Mouse (Mus musculus): Measurements from ENCODE around the gene Foxf2.
A peak's percentile ranks its signal among the peaks of the same experiment; 100 is the strongest.

The Foxf2 gene

DNA sequence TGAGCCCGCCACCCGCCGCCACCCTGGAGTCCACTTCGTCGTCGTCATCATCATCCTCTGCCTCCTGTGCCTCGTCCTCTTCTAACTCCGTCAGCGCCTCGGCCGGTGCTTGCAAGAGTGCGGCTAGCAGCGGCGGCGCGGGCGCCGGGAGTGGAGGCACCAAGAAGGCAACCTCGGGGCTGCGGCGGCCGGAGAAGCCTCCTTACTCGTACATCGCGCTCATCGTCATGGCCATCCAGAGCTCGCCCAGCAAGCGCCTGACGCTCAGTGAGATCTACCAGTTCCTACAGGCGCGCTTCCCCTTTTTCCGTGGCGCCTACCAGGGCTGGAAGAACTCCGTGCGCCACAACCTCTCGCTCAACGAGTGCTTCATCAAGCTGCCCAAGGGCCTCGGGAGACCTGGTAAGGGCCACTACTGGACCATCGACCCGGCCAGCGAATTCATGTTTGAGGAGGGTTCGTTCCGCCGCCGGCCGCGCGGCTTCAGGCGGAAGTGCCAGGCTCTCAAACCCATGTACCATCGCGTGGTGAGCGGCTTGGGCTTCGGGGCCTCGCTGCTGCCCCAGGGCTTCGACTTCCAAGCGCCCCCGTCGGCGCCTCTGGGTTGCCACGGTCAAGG, 676 bp downstream of the Foxf2 start:
- no peak for DNase-seq

DNA sequence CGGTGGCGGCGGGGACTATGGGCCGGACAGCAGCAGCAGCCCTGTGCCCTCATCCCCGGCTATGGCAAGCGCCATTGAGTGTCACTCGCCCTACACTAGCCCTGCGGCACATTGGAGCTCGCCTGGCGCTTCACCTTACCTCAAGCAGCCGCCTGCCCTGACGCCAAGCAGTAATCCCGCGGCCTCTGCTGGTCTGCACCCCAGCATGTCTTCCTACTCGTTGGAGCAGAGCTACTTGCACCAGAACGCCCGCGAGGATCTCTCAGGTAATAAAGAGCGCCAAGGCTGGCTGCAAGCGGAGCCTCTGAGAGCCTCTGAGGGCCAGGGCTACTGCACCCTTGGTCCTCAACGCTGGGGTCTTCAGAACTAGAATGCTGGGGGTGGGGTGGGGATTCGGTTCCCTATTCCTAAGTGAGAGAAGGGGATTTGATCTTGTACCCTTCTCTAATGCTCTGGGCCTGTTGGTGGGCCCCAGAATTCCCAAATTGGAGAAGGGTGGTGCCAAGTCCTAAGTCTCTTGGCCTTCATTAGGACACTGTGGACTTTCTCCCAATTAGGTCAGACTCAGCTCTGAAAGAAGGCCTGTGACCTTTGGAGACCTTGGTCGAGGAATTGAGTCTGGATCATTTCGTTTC, 1.5 kb downstream of the Foxf2 start:
- DNase-seq, result no peak

DNA sequence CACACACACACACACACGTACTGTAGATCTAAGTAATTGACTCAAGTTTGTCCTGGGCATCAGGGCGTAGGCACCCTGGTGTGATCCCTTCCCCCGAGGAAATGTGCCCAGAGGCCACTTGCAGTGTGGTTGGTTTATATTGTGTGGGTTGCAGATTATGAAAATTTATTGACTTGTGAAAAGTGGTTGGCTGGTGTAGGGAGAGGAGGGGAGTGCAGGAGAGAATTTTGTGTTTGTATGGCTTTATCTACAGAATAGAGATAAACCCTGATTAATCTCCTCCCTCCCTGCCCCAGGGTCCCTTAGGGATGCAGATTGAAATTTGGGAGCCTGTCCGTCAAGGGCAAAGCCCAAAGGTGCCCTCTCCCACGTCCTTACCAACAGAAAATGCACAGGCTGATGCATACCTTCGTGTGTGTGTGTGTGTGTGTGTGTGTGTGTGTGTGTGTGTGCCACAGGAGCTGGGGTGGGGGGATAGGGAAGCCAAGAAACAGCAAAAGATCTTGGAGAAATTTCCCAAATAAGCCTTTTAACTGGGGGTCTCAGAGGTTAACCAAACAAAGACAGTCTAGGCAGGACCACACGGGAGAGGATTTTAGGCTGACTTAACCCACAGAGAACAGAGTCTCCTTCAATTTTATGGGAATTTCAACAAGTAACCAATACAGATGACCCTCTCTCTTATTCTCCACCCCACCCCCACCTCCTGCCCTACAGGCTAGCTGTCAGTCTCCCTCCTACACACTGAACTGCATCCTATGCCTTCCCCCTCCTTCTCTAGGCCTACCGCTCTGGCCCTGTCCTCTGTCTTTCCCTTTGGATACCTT, 2.5 kb downstream of the Foxf2 start:
- no peak for DNase-seq

DNA sequence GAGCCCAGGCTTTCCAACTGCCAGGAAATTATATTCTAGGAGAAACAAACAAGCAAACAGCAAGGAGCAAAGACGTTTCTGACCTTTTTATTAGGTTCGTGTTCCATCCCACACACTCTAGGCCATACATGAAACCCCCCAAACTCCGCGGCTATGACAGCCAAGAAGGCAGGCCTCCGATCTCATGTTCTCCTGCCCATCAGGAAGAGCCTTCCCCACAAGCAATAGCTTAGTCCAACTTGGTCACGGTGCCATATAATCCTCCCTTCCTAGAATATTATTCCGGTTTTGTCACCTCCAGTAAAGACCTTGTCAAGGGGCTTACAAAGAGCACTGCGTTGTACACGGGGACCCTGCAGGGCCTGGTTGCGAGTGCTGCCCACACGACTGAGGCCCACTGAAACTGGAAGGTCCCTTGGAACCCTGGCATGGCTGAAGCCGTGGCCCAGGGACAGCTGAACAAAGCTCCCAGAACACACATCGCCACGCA, 3.1 kb downstream of the Foxf2 start:
- DNase-seq, result no peak

DNA sequence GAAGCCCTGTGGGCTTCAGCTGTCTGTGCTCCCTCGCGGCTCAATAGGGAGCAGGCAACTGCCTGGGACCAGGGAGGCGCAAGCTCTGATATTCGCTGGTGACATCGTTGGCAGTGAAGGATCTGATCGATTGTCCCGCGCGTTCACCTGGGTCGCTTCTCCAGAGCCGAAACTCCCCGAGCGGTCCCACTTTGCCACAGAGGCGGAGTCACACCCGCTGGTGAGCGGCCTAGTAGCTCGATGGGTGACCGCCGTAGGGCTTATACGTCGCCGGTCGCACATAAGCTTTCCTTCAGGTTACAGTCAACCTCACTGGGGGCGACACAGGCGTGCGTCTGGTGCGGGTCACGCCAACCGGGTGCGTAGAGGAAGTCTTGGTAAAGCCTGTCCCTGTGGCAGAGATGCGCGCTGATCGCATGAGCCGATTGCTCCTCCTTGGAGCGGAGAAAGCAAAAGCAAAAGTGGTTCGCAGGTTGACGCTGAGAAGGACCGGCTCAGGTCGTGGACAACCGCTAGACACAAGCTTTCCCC, 3.8 kb downstream of the Foxf2 start:
- no peak for DNase-seq

DNA sequence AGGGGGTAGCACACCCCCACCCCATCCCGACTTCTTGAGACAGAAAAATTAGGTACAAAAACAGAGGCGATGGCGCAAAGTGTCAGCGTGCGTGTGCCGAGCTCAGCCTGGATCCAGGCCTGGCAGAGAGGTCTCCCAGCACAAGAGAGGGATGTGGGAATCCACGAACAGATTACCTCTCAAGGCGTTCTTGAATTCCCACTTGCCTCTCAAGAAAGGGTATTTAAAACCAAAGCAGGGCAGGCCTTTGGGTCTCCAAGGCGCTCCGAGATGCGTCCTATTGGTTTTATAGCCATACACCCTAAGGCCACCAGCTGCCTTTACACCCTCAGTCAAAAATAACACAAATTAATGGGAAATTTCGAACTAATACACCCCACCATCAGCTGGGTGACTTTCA, 4.4 kb downstream of the Foxf2 start:
- DNase-seq, result no peak

DNA sequence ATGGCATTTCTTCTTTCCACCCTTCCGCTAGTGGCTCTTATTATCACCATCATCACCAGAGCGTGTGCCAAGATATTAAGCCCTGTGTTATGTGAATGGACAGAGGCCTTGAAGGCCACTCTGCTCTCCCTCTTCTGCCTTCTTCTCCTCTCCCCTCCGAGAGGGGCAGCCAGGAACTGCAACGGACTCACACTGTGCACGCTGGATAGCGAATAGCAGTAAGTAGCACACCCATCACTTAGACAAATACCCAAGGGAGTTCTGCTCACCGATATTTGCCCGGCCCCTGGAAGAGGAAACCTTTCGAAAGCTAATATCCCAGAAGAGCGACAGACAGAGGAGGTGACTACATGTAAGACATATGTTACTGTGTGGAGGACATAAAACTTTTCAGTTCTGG, 4.9 kb downstream of the Foxf2 start:
- no peak for DNase-seq

DNA sequence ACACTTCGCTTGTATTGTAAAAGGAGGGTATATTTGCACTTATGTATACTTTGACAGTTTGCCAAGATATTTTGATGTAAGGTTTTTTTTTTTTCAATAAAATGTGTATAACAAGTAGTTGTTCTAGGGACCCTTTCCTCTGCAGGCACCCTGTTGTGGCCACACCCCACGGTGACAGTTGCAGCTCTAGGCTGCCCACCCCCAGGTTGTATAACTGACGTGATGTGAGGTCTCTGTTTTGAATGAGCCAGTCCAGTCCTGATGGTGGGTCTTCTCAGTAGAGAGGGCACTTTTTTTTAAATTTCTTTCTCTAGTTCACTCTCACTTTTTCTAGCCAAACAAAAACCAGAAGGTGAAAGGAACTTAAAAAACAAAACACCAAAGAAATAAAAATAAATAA, 5.7 kb downstream of the Foxf2 start:
- no peak for DNase-seq

DNA sequence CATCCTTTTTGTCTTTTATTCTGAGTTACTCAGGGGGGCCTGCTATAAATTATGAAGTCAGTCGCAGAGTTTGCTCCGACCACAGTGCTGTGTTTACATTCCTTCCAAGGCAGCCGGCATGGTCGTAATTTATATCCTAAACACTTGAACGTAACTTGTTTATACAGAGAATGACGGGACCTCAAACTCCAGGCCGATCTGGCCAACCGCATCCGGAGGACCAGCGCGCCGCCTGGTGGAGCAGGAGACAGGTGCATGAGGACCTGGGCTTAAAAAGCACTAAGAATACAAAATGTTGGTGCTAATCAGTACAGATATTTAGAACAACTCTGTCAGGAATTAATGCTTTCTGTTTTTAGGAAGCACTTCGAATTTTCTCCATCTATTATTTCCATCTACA, 6.8 kb downstream of the Foxf2 start:
- DNase-seq, result no peak

DNA sequence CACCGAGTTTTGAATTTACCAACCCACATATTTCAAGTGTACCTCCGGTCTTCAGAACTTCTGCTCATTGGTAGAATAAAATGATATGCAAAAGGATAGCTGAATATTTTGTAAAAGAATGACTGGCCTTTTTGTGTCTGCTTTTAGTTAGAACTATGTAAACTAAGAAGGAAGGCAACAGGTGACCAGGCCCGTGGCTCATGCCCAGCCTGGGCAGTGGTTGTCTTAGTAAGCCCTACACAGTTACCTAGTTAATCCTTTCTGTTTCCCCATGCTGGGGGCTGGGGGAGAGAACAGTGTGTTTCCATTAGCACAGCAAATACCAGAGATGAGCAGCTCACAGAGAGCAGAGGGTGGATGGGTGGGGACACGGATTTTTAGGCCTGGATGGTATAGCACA, 7.6 kb downstream of the Foxf2 start:
- no peak for DNase-seq

DNA sequence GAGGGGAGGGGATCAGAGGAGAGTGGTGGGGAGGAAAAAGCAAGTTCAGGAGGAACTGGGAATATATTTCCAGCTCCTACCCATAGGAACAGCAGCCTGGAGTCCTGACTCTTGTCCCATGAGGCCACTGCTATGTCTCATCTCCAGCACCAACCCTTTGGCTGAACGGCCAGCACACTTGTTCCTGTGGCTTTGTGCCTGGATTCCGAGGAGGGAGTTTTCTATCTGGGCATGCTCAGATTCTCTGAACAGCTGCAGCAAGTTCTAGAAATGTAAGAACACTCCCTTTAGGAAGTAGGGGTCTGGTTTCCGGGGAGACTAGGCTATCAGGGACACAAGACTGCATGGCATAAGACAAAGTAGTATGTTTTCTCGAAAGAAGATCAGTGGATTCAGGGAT, 9.9 kb downstream of the Foxf2 start:
- DNase-seq, result no peak

DNA sequence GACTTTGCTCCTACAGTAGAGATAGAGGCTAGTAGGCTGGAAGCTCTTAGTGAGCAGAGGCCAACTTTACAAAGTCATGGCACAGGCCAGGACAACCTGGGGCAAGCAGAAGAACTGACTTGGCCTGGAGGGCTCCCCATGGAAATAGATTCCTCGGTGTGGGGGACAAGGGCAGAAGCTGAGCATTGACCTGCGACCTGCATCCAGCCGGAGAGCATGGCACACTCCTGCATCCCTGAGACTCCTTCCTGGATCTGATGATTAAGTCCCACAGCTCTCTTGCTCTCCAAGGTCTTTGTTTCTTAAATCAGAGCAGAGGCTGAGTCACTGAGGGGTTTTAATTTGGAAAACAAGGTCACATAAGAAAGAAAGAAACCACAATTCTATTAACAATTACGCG, 15.9 kb downstream of the Foxf2 start:
- no peak for DNase-seq

DNA sequence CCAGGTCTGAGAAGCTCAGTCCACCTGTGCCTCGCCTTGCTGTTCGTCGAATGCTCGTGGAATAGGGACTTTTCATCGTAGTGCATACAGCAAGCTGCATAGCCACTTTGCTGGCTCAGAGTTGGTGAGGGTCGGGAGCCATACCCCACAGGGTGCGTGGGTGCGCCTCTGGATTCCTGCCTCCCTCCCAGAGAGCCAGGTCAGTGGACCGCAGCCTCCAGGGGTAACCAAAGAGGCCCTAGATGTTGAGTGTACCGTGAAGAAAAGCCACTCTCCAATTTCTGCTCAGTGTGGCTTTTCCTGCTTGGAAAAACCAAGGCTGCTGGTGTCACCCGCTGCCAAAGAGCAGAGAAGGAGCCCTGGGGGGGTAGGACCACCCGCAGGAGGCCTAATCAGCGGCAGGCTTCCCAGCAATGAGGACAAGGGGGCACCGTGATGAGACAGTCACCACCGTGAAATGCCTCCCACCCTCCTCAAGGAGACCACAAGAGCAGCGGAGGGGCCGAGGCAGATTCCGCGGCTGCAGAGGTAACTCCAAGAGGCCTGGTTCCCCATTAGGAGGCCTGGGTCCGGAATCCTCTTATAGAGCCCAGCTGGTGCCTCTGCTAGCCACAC, 26.6 kb downstream of the Foxf2 start:
- DNase-seq, result no peak

DNA sequence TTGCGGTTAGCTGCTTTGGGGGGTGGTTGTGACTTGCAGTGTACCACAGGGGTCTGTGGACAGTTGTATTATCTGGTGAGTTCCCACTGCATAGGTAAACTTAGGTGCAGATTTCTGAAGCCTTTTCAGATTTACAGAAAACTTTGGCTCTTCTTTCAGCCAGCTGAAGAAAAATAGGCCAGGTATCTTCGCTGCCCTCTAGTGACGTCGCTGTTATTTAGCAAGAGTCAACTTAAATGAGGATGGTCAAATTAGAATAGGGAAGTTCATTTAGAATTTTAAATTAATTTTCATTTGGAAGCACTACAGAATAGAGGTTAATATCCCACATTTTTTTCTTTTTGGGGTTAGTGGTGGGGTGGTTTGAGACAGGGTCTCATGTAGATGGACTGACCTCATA, 30.6 kb downstream of the Foxf2 start:
- DNase-seq, result no peak

DNA sequence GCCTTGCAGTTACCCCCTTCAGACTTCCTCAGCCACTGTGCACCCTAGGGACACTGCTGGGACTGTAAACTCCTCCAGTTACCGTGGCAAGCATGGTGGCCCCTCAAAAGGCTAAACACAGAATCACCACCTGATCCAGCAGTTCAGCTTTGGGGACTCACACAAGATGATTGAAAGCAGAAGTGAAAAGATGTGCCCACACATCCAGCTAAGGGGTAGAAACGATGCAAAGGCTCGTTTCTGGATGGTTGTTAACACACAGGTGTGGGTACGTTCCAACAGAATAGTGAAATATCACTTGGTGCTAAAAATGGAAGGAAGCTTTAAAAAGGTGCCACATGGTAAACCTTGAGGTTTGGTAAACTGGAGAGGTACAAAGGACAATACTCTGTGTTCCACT, 32.6 kb downstream of the Foxf2 start:
- DNase-seq, result no peak

DNA sequence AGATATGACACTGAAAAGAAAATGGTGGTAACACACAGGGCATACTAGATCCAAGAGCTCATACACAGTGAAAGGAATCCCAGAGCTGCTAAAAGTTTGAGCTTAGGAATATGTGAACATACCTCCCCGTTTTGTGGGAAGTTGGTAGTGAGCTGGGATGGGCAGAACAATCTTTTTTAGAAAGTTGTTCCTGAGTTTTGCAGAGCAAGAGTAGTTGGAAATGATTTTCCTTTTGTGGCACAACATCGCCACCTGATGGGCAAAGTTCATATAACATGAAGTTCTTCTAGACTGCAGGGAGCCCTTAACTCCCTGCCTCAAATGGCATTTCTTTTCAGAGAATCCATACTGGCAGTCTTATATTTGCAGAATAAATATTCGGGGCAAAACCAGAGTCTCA, 33.3 kb downstream of the Foxf2 start:
- peak; percentile 23 for DNase-seq

DNA sequence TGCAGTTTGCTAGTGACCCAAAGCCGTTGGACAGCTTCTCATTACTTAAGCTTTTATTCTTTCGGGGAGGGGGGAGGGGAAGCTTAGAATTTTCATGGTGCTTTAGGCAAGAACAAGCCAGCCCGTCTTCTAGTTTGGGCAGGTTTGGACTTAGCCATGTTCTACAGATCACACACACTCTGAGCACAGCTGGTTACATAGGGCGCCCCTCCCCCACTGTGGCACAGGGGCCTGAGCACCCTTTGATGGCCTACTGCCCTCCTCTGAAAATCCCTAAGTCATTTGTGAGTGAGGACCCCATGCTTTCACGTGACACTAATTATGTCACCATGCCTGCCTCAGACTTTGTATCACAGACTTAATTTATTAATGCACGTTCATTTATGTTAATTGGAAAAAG, 35.6 kb downstream of the Foxf2 start:
- DNase-seq, result no peak

DNA sequence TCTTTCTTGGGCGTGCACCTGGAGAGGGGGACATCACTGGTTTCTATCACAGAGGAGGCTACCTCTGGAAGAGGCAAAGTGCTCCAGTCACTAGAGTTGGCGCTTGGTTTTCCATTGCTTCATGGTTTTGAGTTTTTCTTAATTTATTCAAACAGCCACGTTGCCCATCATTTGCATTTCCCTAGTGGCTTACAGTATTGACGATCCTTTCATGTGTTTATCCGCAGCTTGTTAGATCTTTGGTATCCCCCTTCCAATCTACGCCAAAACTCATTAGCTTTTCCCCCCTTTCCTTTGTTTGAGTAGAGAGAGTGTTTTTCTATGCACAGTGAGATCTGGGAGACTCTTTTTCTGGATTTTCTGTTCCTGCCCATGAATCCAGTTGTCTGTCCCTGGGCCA, 39.8 kb downstream of the Foxf2 start:
- DNase-seq, result no peak

DNA sequence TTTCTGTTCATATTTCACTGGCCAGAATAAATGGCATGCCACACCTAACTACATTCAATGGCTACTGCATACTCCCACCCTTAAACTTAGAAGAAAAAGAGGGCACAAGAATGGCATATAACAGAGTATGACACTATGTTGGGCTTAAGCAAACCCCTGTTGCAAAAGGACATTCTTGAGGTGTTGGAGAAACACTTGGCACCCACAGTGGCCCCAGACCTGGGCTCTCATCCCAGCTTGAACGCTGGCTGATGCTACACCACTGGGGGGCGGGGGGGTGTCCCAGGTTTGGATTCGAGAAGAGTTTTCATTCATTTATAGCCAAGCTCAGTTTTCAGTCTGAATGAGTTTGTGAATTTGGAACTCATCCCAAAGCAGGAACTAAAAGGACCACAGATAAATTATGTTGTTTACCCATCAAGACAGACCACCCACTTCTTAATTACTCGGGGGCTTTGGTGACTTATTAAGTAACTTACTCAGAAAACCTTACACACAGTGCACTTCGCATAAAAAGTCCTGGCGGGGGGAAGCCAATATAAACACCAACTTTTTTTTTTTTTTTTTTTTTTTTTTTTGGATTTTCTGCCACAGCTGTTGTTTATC, 42.4 kb downstream of the Foxf2 start:
- DNase-seq, result no peak

DNA sequence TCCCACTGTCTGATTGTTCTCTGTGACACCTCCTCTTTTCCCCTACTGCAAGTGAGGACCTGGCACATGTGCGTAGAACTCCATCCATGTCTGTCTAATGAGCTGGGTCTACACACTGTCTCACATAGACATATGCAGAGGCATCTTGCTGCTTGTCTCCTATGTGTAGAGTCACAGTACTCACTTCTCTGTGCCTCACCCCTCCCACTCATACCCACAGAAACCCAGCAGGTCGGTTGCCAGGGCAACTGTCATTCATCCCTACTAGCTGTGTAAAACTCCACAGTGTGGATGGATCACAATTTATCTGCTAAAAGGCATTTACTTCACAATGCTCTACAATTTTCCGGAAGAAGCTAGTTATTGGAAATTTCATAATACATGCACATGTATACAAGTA, 46.5 kb downstream of the Foxf2 start:
- no peak for DNase-seq

Data from cerebellum, adult 8-10 months (tissue).